Mouse (Mus musculus): Measurements from ENCODE around the gene Rad54l2. TPM values are rescaled to one million over a fixed set of nuclear protein-coding genes. Genes with fewer than 3 reads are reported as not detected.

The Rad54l2 gene
- polyA plus RNA-seq, 1 experiment from 2014 or later, result 9.7 TPM

GRCm38 (mm10) chr9:106739962-106740361, 49.0 kb downstream of the Rad54l2 start:
- H3K36me3 ChIP-seq, result no peaks in the 10 kb centered on the region
- H3K9me3 ChIP-seq, result no peaks in the 10 kb centered on the region
- no peak overlapping the region for H3K9ac ChIP-seq
- no peaks in the 10 kb centered on the region for H3K4me1 ChIP-seq
- no peaks in the 10 kb centered on the region for H3K27me3 ChIP-seq
- H3K4me3 ChIP-seq, result no peak overlapping the region
- H3K4me2 ChIP-seq (replicated peaks), result no peak overlapping the region
- ATAC-seq (ENCODE audit: insufficient number of reproducible peaks, insufficient read depth, low FRiP score, low TSS enrichment), result no peak
- WGBS, result 97% methylated on average over 1 of the region's 1 CpGs
- no peak overlapping the region for H3K27ac ChIP-seq

- Histone ChIP-seq H3K9ac (no peak overlapping the region), H3K9me3 (no peaks in the 10 kb centered on the region), H3K4me1 (no peaks in the 10 kb centered on the region), H3K27me3 (no peaks in the 10 kb centered on the region), H3K36me3 (no peaks in the 10 kb centered on the region), H3K4me2 (replicated peaks) (no peak overlapping the region), H3K27ac (no peak overlapping the region), H3K4me3 (no peak overlapping the region)
- 63% methylated on average over 1 of the region's 1 CpGs for WGBS
- no peak for ATAC-seq (ENCODE audit: insufficient number of reproducible peaks, insufficient read depth, low FRiP score, low TSS enrichment)
These were observed 49.9 kb downstream of the Rad54l2 start for GRCm38 (mm10) chr9:106739056-106739455.

- WGBS, result 85% methylated on average over 2 of the region's 2 CpGs
- H3K36me3 ChIP-seq, result no peaks in the 10 kb centered on the region
- no peak overlapping the region for H3K9ac ChIP-seq
- no peaks in the 10 kb centered on the region for H3K4me1 ChIP-seq
- H3K4me3 ChIP-seq, result no peak overlapping the region
- no peak overlapping the region for H3K4me2 ChIP-seq (replicated peaks)
- no peaks in the 10 kb centered on the region for H3K9me3 ChIP-seq
- H3K27me3 ChIP-seq, result no peaks in the 10 kb centered on the region
- no peak for ATAC-seq (ENCODE audit: insufficient number of reproducible peaks, insufficient read depth, low FRiP score, low TSS enrichment)
- H3K27ac ChIP-seq, result no peak overlapping the region
These were observed 50.6 kb downstream of the Rad54l2 start for GRCm38 (mm10) chr9:106738199-106738985.

- Histone ChIP-seq H3K9me3 (no peaks in the 10 kb centered on the region), H3K4me3 (no peak overlapping the region), H3K36me3 (no peaks in the 10 kb centered on the region), H3K27ac (no peak overlapping the region), H3K4me2 (replicated peaks) (no peak overlapping the region), H3K4me1 (no peaks in the 10 kb centered on the region), H3K27me3 (no peaks in the 10 kb centered on the region), H3K9ac (no peak overlapping the region)
- 82% methylated on average over 2 of the region's 2 CpGs for WGBS
- ATAC-seq (ENCODE audit: insufficient number of reproducible peaks, insufficient read depth, low FRiP score, low TSS enrichment), result no peak
These were observed 55.3 kb downstream of the Rad54l2 start for GRCm38 (mm10) chr9:106733690-106734089.

- H3K27me3 ChIP-seq, result no peaks in the 10 kb centered on the region
- WGBS, result 88% methylated on average over 2 of the region's 2 CpGs
- no peaks in the 10 kb centered on the region for H3K36me3 ChIP-seq
- H3K4me1 ChIP-seq, result no peaks in the 10 kb centered on the region
- ATAC-seq (ENCODE audit: insufficient number of reproducible peaks, insufficient read depth, low FRiP score, low TSS enrichment), result no peak
- H3K4me2 ChIP-seq (replicated peaks), result no peak overlapping the region
- H3K4me3 ChIP-seq, result no peak overlapping the region
- H3K9me3 ChIP-seq, result no peaks in the 10 kb centered on the region
- no peak overlapping the region for H3K9ac ChIP-seq
- no peak overlapping the region for H3K27ac ChIP-seq
These were observed 59.6 kb downstream of the Rad54l2 start for GRCm38 (mm10) chr9:106729416-106729815.

- H3K4me2 ChIP-seq (replicated peaks), result no peak overlapping the region
- H3K9ac ChIP-seq, result no peak overlapping the region
- 80% methylated on average over 1 of the region's 1 CpGs for WGBS
- no peak overlapping the region for H3K27ac ChIP-seq
- no peaks in the 10 kb centered on the region for H3K9me3 ChIP-seq
- H3K4me1 ChIP-seq, result no peaks in the 10 kb centered on the region
- no peak overlapping the region for H3K4me3 ChIP-seq
- no peak for ATAC-seq (ENCODE audit: insufficient number of reproducible peaks, insufficient read depth, low FRiP score, low TSS enrichment)
- no peaks in the 10 kb centered on the region for H3K27me3 ChIP-seq
- H3K36me3 ChIP-seq, result no peaks in the 10 kb centered on the region
These were observed 62.1 kb downstream of the Rad54l2 start for GRCm38 (mm10) chr9:106726891-106727290.

GRCm38 (mm10) chr9:106725435-106725834, 63.6 kb downstream of the Rad54l2 start:
- WGBS, result 95% methylated on average over 2 of the region's 2 CpGs
- no peak for ATAC-seq (ENCODE audit: insufficient number of reproducible peaks, insufficient read depth, low FRiP score, low TSS enrichment)
- no peak overlapping the region for H3K4me3 ChIP-seq

GRCm38 (mm10) chr9:106724864-106725263, 64.1 kb downstream of the Rad54l2 start:
- 91% methylated on average over 1 of the region's 1 CpGs for WGBS
- Histone ChIP-seq H3K27ac (no peak overlapping the region), H3K4me3 (no peak overlapping the region), H3K9me3 (no peaks in the 10 kb centered on the region), H3K27me3 (no peaks in the 10 kb centered on the region), H3K36me3 (peaks cover 7% of the 10 kb centered on the region), H3K9ac (no peak overlapping the region), H3K4me1 (no peaks in the 10 kb centered on the region), H3K4me2 (replicated peaks) (no peak overlapping the region)
- no peak for ATAC-seq (ENCODE audit: insufficient number of reproducible peaks, insufficient read depth, low FRiP score, low TSS enrichment)

More at GRCm38 (mm10) chr9:106725435-106725834, 63.6 kb downstream of the Rad54l2 start:
- no peaks in the 10 kb centered on the region for H3K27me3 ChIP-seq
- H3K27ac ChIP-seq, result no peak overlapping the region
- no peak overlapping the region for H3K4me2 ChIP-seq (replicated peaks)
- no peak overlapping the region for H3K9ac ChIP-seq
- no peaks in the 10 kb centered on the region for H3K9me3 ChIP-seq
- peaks cover under 1% of the 10 kb centered on the region; the same call in 1 of the 2 replicates for H3K36me3 ChIP-seq
- no peaks in the 10 kb centered on the region for H3K4me1 ChIP-seq

GRCm38 (mm10) chr9:106716729-106717128, 72.3 kb downstream of the Rad54l2 start:
- no peak for ATAC-seq (ENCODE audit: insufficient number of reproducible peaks, insufficient read depth, low FRiP score, low TSS enrichment)
- 95% methylated on average over 4 of the region's 4 CpGs for WGBS
- Histone ChIP-seq H3K27ac (no peak overlapping the region), H3K4me1 (no peaks in the 10 kb centered on the region), H3K27me3 (no peaks in the 10 kb centered on the region), H3K36me3 (peaks cover 78% of the 10 kb centered on the region), H3K9ac (no peak overlapping the region), H3K4me2 (replicated peaks) (no peak overlapping the region), H3K9me3 (no peaks in the 10 kb centered on the region), H3K4me3 (no peak overlapping the region)

GRCm38 (mm10) chr9:106716232-106716631, 72.8 kb downstream of the Rad54l2 start:
- no peaks in the 10 kb centered on the region for H3K4me1 ChIP-seq
- ATAC-seq (ENCODE audit: insufficient number of reproducible peaks, insufficient read depth, low FRiP score, low TSS enrichment), result no peak
- no peaks in the 10 kb centered on the region for H3K27me3 ChIP-seq
- WGBS, result 84% methylated on average over 2 of the region's 2 CpGs
- H3K36me3 ChIP-seq, result peaks cover 81% of the 10 kb centered on the region
- H3K9me3 ChIP-seq, result no peaks in the 10 kb centered on the region
- H3K27ac ChIP-seq, result no peak overlapping the region
- no peak overlapping the region for H3K4me3 ChIP-seq
- H3K9ac ChIP-seq, result no peak overlapping the region
- H3K4me2 ChIP-seq (replicated peaks), result no peak overlapping the region

- Histone ChIP-seq H3K9ac (no peak overlapping the region), H3K9me3 (no peaks in the 10 kb centered on the region), H3K4me3 (no peak overlapping the region), H3K4me2 (replicated peaks) (no peak overlapping the region), H3K36me3 (peaks cover 80% of the 10 kb centered on the region), H3K27me3 (no peaks in the 10 kb centered on the region), H3K27ac (no peak overlapping the region), H3K4me1 (no peaks in the 10 kb centered on the region)
- 95% methylated on average over 2 of the region's 2 CpGs for WGBS
- no peak for ATAC-seq (ENCODE audit: insufficient number of reproducible peaks, insufficient read depth, low FRiP score, low TSS enrichment)
These were observed 76.5 kb downstream of the Rad54l2 start for GRCm38 (mm10) chr9:106712470-106712869.

- Histone ChIP-seq H3K27me3 (no peaks in the 10 kb centered on the region), H3K36me3 (peaks cover 42% of the 10 kb centered on the region), H3K9ac (no peak overlapping the region), H3K4me3 (no peak overlapping the region), H3K27ac (no peak overlapping the region), H3K4me1 (no peaks in the 10 kb centered on the region), H3K9me3 (no peaks in the 10 kb centered on the region), H3K4me2 (replicated peaks) (no peak overlapping the region)
- ATAC-seq (ENCODE audit: insufficient number of reproducible peaks, insufficient read depth, low FRiP score, low TSS enrichment), result no peak
- 95% methylated on average over 11 of the region's 11 CpGs for WGBS
These were observed 96.0 kb downstream of the Rad54l2 start for GRCm38 (mm10) chr9:106692973-106693481.

All from embryonic facial prominence, embryonic 12.5 days (tissue).